Comparison of ENCODE assay signal across 11 mouse cellular contexts in the genomic region with DNA sequence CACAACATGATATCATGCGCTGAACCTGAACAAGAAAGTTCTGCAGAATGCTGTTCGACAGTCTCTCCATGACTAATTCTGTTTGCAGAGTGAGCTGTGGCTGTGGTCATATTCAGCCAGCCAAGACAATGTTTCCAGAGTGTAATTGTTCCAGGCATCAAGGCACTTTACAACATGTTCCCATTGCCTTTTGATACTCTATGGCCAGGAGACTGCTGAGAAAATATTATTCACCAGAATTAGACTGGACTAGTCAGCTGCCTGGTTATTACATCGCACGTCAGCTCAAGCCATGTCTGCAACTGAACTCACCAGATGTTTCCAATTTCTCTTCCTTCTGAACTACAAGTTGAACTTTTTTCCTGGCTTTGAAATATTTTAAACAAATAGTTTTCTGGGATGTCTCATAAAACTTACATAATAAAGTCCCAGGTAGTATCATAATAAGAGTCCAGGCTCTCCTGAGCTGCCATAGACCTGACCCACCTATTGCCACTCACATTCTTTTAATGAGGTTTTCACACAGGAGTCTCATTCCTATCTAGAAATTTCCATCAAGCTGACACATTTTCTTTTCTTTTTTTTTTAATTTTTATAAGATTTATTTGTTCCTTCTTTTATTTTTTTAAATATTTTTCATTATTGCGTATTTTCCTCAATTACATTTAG.
DNase-seq lines count a peak whose midpoint lies in the region; ATAC-seq and TF ChIP-seq lines count a peak whose summit lies in the region.
"Had no signal": no experiment of that assay in that cellular context is flagged by ENCODE, and none has a peak within 500 bp of the region (broad histone marks: within the 10 kb centered on the region; RNA-seq: fewer than 3 reads in every experiment).

No protein-coding gene starts in this region.

- H3K27ac ChIP-seq in heart, embryonic 12.5 days (ENCODE audit: poor library complexity, severe bottlenecking): no peak overlapping the region
- peak overlapping the region; percentile 52 for H3K27ac ChIP-seq in embryonic facial prominence, embryonic 14.5 days (replicated peaks; ENCODE audit: low read depth, low read length)
- H3K27ac ChIP-seq in limb, embryonic 14.5 days (replicated peaks; ENCODE audit: low read depth, low read length): peak overlapping the region; percentile 73
- H3K27ac ChIP-seq: midbrain, embryonic 10.5 days; neural tube, embryonic 15.5 days had no signal

- H3K4me3 ChIP-seq in heart, embryonic 12.5 days: no peak overlapping the region
- no peak overlapping the region for H3K4me3 ChIP-seq in embryonic facial prominence, embryonic 14.5 days (ENCODE audit: low read depth, low read length)
- no peak overlapping the region for H3K4me3 ChIP-seq in limb, embryonic 14.5 days (replicated peaks; ENCODE audit: low read length)
- H3K4me3 ChIP-seq: midbrain, embryonic 10.5 days; neural tube, embryonic 15.5 days had no signal

- H3K36me3 ChIP-seq in heart, embryonic 12.5 days: no peaks in the 10 kb centered on the region
- no peaks in the 10 kb centered on the region for H3K36me3 ChIP-seq in embryonic facial prominence, embryonic 14.5 days (ENCODE audit: control insufficient read depth, insufficient read depth, low read length)
- H3K36me3 ChIP-seq in limb, embryonic 14.5 days (ENCODE audit: control insufficient read depth, insufficient read depth, low read length): no peaks in the 10 kb centered on the region
- H3K36me3 ChIP-seq: midbrain, embryonic 10.5 days; neural tube, embryonic 15.5 days had no signal

- no peak overlapping the region for H3K4me2 ChIP-seq in heart, embryonic 12.5 days
- H3K4me2 ChIP-seq in embryonic facial prominence, embryonic 14.5 days (ENCODE audit: low read depth, low read length): no peak overlapping the region
- H3K4me2 ChIP-seq in limb, embryonic 14.5 days (replicated peaks; ENCODE audit: low read depth, low read length, severe bottlenecking): no peak overlapping the region
- H3K4me2 ChIP-seq: neural tube, embryonic 15.5 days had no signal

- no peak overlapping the region for H3K9ac ChIP-seq in heart, embryonic 12.5 days
- H3K9ac ChIP-seq in embryonic facial prominence, embryonic 14.5 days (ENCODE audit: low read depth, low read length): no peak overlapping the region
- H3K9ac ChIP-seq in limb, embryonic 14.5 days (ENCODE audit: low read depth, low read length, severe bottlenecking): no peak overlapping the region
- H3K9ac ChIP-seq: neural tube, embryonic 15.5 days had no signal

- no peak for ATAC-seq in heart, embryonic 12.5 days (ENCODE audit: insufficient number of reproducible peaks, low FRiP score)
- peak; percentile 60; the same call in 1 of the 2 replicates for ATAC-seq in embryonic facial prominence, embryonic 14.5 days (ENCODE audit: low read depth)
- peak; percentile 73 for ATAC-seq in limb, embryonic 14.5 days (ENCODE audit: low FRiP score, low read depth)

- no peaks in the 10 kb centered on the region for H3K9me3 ChIP-seq in heart, embryonic 12.5 days (replicated peaks)
- H3K9me3 ChIP-seq in embryonic facial prominence, embryonic 14.5 days (ENCODE audit: control insufficient read depth, low read length): no peaks in the 10 kb centered on the region
- no peaks in the 10 kb centered on the region for H3K9me3 ChIP-seq in limb, embryonic 14.5 days (ENCODE audit: control insufficient read depth, low read length)
- H3K9me3 ChIP-seq: midbrain, embryonic 10.5 days; neural tube, embryonic 15.5 days had no signal

- no peaks in the 10 kb centered on the region for H3K4me1 ChIP-seq in heart, embryonic 12.5 days (replicated peaks)
- 0 out of 2 replicates have a peak, but pooled peaks cover 11% of the 10 kb centered on the region for H3K4me1 ChIP-seq in embryonic facial prominence, embryonic 14.5 days (ENCODE audit: control insufficient read depth, insufficient read depth, low read length)
- peaks cover 8% of the 10 kb centered on the region; the same call in 1 of the 2 replicates for H3K4me1 ChIP-seq in limb, embryonic 14.5 days (ENCODE audit: control insufficient read depth, insufficient read depth, low read length)
- H3K4me1 ChIP-seq: midbrain, embryonic 10.5 days; neural tube, embryonic 15.5 days had no signal

- 76% methylated on average over 5 of the region's 5 CpGs for WGBS in heart, embryonic 12.5 days
- WGBS in embryonic facial prominence, embryonic 14.5 days: 43% methylated on average over 5 of the region's 5 CpGs
- 32% methylated on average over 5 of the region's 5 CpGs for WGBS in limb, embryonic 14.5 days

- H3K27me3 ChIP-seq in heart, embryonic 12.5 days (replicated peaks): no peaks in the 10 kb centered on the region
- no peaks in the 10 kb centered on the region for H3K27me3 ChIP-seq in embryonic facial prominence, embryonic 14.5 days (replicated peaks; ENCODE audit: control insufficient read depth, insufficient read depth, low read length)
- H3K27me3 ChIP-seq in limb, embryonic 14.5 days (ENCODE audit: control insufficient read depth, insufficient read depth, low read length): no peaks in the 10 kb centered on the region
- H3K27me3 ChIP-seq: neural tube, embryonic 15.5 days had no signal

- DNase-seq in heart, adult 11 months: peak; percentile 97
- DNase-seq in 3T3-L1 (ENCODE audit: low read depth, low spot score): peak; percentile 94
- DNase-seq in embryonic facial prominence, embryonic 14.5 days (ENCODE audit: low spot score): peak; percentile 90
- peak; percentile 92 for DNase-seq in limb, embryonic 14.5 days (ENCODE audit: low spot score)
- no peak for DNase-seq in adrenal gland, adult 18-20 months (ENCODE audit: low spot score in 2 of 2)
- DNase-seq in adrenal gland, postnatal 36 days: no peak
- no peak for DNase-seq in frontal cortex, postnatal 25 days (ENCODE audit: low spot score in 2 of 2)
- DNase-seq: spleen, adult 18-20 months had no signal

- no peak for TF ChIP-seq POLR2A in limb, embryonic 14.5 days (IDR thresholded peaks at IDR 0.05; ENCODE audit: borderline replicate concordance, extremely low read depth, insufficient read depth, insufficient read length)

Comparison
In these comparisons a context has a peak if more than half of its experiments do, and no peak if none do; other contexts are left out.
1. DNase-seq: peak in heart, adult 11 months (single experiment), 3T3-L1 (single experiment), embryonic facial prominence, embryonic 14.5 days (single experiment) and limb, embryonic 14.5 days (single experiment); none in adrenal gland, adult 18-20 months (0 of 2), adrenal gland, postnatal 36 days (0 of 2) and frontal cortex, postnatal 25 days (0 of 2).